24 mouse cellular contexts compared by ENCODE assay signal in genomic region chr14:21062766-21063513, GRCm38 (mm10). TPM values are rescaled to one million over a fixed set of nuclear protein-coding genes. Genes with fewer than 3 reads are reported as not detected.
DNase-seq lines count a peak whose midpoint lies in the region; ATAC-seq lines count a peak whose summit lies in the region.
"Had no signal": no experiment of that assay in that cellular context is flagged by ENCODE, and none has a peak within 500 bp of the region (broad histone marks: within the 10 kb centered on the region; RNA-seq: fewer than 3 reads in every experiment).

No protein-coding gene starts in this region.

- no peak overlapping the region for H3K9ac ChIP-seq in intestine, embryonic 16.5 days (ENCODE audit: low read depth, low read length)
- no peak overlapping the region for H3K9ac ChIP-seq in liver, embryonic 15.5 days
- H3K9ac ChIP-seq: heart, embryonic 13.5 days; neural tube, embryonic 15.5 days had no signal

- peak; percentile 94 for ATAC-seq in intestine, embryonic 16.5 days
- no peak; the same call in 1 of the 2 replicates for ATAC-seq in liver, embryonic 15.5 days (ENCODE audit: insufficient read depth)
- ATAC-seq: hindbrain, postnatal 0 days; lung, postnatal 0 days; midbrain, embryonic 16.5 days; Patski had no signal

- 38% methylated on average over 5 of the region's 5 CpGs for WGBS in intestine, embryonic 16.5 days
- WGBS in liver, embryonic 15.5 days (ENCODE audit: insufficient replicate concordance) = 40% methylated on average over 5 of the region's 5 CpGs
- 80% methylated on average over 5 of the region's 5 CpGs for WGBS in embryonic facial prominence, embryonic 10.5 days

- H3K4me1 ChIP-seq in intestine, embryonic 16.5 days (ENCODE audit: control insufficient read depth, insufficient read depth, low read length) = peaks cover 17% of the 10 kb centered on the region
- peaks cover 32% of the 10 kb centered on the region for H3K4me1 ChIP-seq in liver, embryonic 15.5 days (replicated peaks)
- H3K4me1 ChIP-seq in embryonic facial prominence, embryonic 10.5 days = 0 out of 2 replicates have a peak, but pooled peaks cover 5% of the 10 kb centered on the region
- H3K4me1 ChIP-seq: forebrain, embryonic 10.5 days; neural tube, embryonic 15.5 days had no signal

- no peaks in the 10 kb centered on the region for H3K36me3 ChIP-seq in intestine, embryonic 16.5 days (ENCODE audit: control insufficient read depth, insufficient read depth, low read length)
- H3K36me3 ChIP-seq in liver, embryonic 15.5 days (replicated peaks) = no peaks in the 10 kb centered on the region
- H3K36me3 ChIP-seq in embryonic facial prominence, embryonic 10.5 days (replicated peaks) = peaks cover 4% of the 10 kb centered on the region
- H3K36me3 ChIP-seq: neural tube, embryonic 15.5 days had no signal

- no peaks in the 10 kb centered on the region for H3K27me3 ChIP-seq in intestine, embryonic 16.5 days (replicated peaks; ENCODE audit: control insufficient read depth, insufficient read depth, low read length)
- no peaks in the 10 kb centered on the region for H3K27me3 ChIP-seq in liver, embryonic 15.5 days
- H3K27me3 ChIP-seq in embryonic facial prominence, embryonic 10.5 days (replicated peaks; ENCODE audit: low read depth, poor library complexity, severe bottlenecking) = no peaks in the 10 kb centered on the region
- H3K27me3 ChIP-seq: heart, embryonic 13.5 days; neural tube, embryonic 15.5 days; Patski had no signal

- no peak overlapping the region for H3K4me2 ChIP-seq in intestine, embryonic 16.5 days (ENCODE audit: low read depth, low read length)
- H3K4me2 ChIP-seq in liver, embryonic 15.5 days = no peak overlapping the region
- H3K4me2 ChIP-seq: heart, embryonic 13.5 days; neural tube, embryonic 15.5 days had no signal

- no peaks in the 10 kb centered on the region for H3K9me3 ChIP-seq in intestine, embryonic 16.5 days (ENCODE audit: control insufficient read depth, low read length)
- no peaks in the 10 kb centered on the region for H3K9me3 ChIP-seq in liver, embryonic 15.5 days (replicated peaks)
- no peaks in the 10 kb centered on the region for H3K9me3 ChIP-seq in embryonic facial prominence, embryonic 10.5 days
- H3K9me3 ChIP-seq: forebrain, embryonic 10.5 days; heart, embryonic 13.5 days; neural tube, embryonic 15.5 days had no signal

- no peak overlapping the region for H3K4me3 ChIP-seq in intestine, embryonic 16.5 days (ENCODE audit: low read length)
- H3K4me3 ChIP-seq in liver, embryonic 15.5 days (replicated peaks) = no peak overlapping the region
- H3K4me3 ChIP-seq in embryonic facial prominence, embryonic 10.5 days = no peak overlapping the region
- H3K4me3 ChIP-seq: forebrain, embryonic 10.5 days; heart, embryonic 13.5 days; neural tube, embryonic 15.5 days had no signal

- H3K27ac ChIP-seq in intestine, embryonic 16.5 days (ENCODE audit: low read length) = peak overlapping the region; percentile 20
- H3K27ac ChIP-seq in liver, embryonic 15.5 days (replicated peaks) = 0 out of 2 replicates have a peak overlapping the region, but pooled peaks have one; percentile 9
- no peak overlapping the region for H3K27ac ChIP-seq in embryonic facial prominence, embryonic 10.5 days (replicated peaks)
- H3K27ac ChIP-seq: forebrain, embryonic 10.5 days; heart, embryonic 13.5 days; hindbrain, postnatal 0 days; neural tube, embryonic 15.5 days had no signal

- DNase-seq in testis, postnatal 14 days (ENCODE audit: low spot score) = peak; percentile 38
- no peak for DNase-seq in testis, postnatal 10 days (ENCODE audit: low spot score)
- DNase-seq in urinary bladder, adult 18-20 months (ENCODE audit: low spot score in 2 of 2) = no peak
- DNase-seq in embryonic facial prominence, embryonic 10.5 days (ENCODE audit: low spot score) = no peak
- no peak for DNase-seq in right cerebral cortex, postnatal 10 days (ENCODE audit: low spot score in 2 of 2)
- DNase-seq: adrenal gland, postnatal 14 days; cerebellum, adult 11 months; cerebellum, postnatal 10 days; embryo, embryonic 11 days; heart, postnatal 4 days; kidney, adult 8-10 months; kidney, postnatal 25 days; right cerebral cortex, postnatal 14 days; spleen, adult 18-20 months; thymus, adult 2 months had no signal

RNA-seq across cellular contexts. Expression of gene Adk, which starts 10.6 kb away (rescaled TPM):
- polyA plus RNA-seq in intestine, embryonic 16.5 days (2015; fragmentation: Nextera tagmentation; extraction: Ambion mirVana) = 244 and 262 TPM in 2 replicates
- 197 and 203 TPM in 2 replicates for polyA plus RNA-seq in liver, embryonic 15.5 days (2015; fragmentation: Nextera tagmentation; extraction: Ambion mirVana)
- 171 and 175 TPM in 2 replicates for polyA plus RNA-seq in embryonic facial prominence, embryonic 10.5 days (2016; fragmentation: Nextera tagmentation; extraction: Ambion mirVana)

RNA-seq across cellular contexts. Expression of gene Ap3m1, which starts 10.6 kb away (rescaled TPM):
- polyA plus RNA-seq in intestine, embryonic 16.5 days (2015; fragmentation: Nextera tagmentation; extraction: Ambion mirVana) = 82.1 and 93.0 TPM in 2 replicates
- polyA plus RNA-seq in liver, embryonic 15.5 days (2015; fragmentation: Nextera tagmentation; extraction: Ambion mirVana) = 29.0 and 30.2 TPM in 2 replicates
- 84.8 and 87.7 TPM in 2 replicates for polyA plus RNA-seq in embryonic facial prominence, embryonic 10.5 days (2016; fragmentation: Nextera tagmentation; extraction: Ambion mirVana)
